Mouse (Mus musculus) large intestine, adult 2 months (tissue): ENCODE results near the gene 4933434E20Rik. TPM values are rescaled to one million over a fixed set of nuclear protein-coding genes. Genes with fewer than 3 reads are reported as not detected.

Source experiments
- DNase-seq: peaks from one replicate; pipeline ENCODE4 v3.0.0-alpha.2; 2012; ENCODE audit warnings: low read depth, low spot score
- WGBS: fragments of 180-500 bp; shearing (Covaris S2); methylation state at CpG from one replicate; pipeline ENCODE4 v1.1.7; 2018; 5-methylcytosine and 5-hydroxymethylcytosine counted together
- polyA plus RNA-seq: library from polyadenylated mRNA; depleted of rRNA; stranded (reverse); fragments of >200 nt; gene quantifications from 2 replicates; pipeline ENCODE4 v1.2.3, GENCODE M21; 2012; rRNA removed

4933434E20Rik gene
- 41.1 and 46.7 TPM in 2 replicates for polyA plus RNA-seq

GRCm38 (mm10) chr3:90051441-90052350 is at the start of gene 4933434E20Rik:
TSS of gene 4933434E20Rik (plus strand) at chr3:90051636.
- under 1% methylated on average over 43 of the region's 43 CpGs for WGBS
- no peak for DNase-seq

GRCm38 (mm10) chr3:90004091-90004796 is 47.2 kb upstream of the 4933434E20Rik start:
- DNase-seq, result no peak
- 24% methylated on average over 3 of the region's 3 CpGs for WGBS

- DNase-seq, result no peak
- WGBS, result 73% methylated on average over 2 of the region's 2 CpGs
Observed at GRCm38 (mm10) chr3:90010291-90010690, 41.1 kb upstream of the 4933434E20Rik start.

- 90% methylated on average over 4 of the region's 4 CpGs for WGBS
- no peak for DNase-seq
Observed at GRCm38 (mm10) chr3:90016626-90017025, 34.8 kb upstream of the 4933434E20Rik start.

- 92% methylated on average over 2 of the region's 2 CpGs for WGBS
- no peak for DNase-seq
Observed at GRCm38 (mm10) chr3:90034653-90035052, 16.8 kb upstream of the 4933434E20Rik start.

DNA sequence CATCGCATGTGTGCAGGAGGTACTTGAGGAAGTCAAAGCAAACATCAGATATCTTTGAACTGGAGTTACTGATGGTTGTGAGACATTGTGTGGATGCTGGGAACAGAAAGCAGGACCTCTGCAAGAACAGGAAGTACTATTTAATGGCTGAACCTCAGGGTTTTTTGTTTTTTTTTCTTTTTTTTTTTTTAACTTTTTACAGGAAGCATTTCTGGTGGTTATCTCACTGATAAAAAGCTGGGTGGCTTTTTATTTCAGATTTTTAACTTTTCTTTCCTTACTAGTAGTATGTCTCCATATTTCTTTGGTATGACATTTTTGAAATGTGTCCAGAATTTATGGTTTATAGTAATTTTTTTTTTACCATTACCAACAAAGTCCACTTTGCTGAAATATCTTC is 15.2 kb upstream of the 4933434E20Rik start:
- DNase-seq, result no peak
- WGBS, result 87% methylated on average over 1 of the region's 1 CpGs

- WGBS, result 37% methylated on average over 3 of the region's 3 CpGs
- DNase-seq, result no peak
Observed at GRCm38 (mm10) chr3:90049691-90050090, 1.7 kb upstream of the 4933434E20Rik start.

GRCm38 (mm10) chr3:90052351-90053241 is 1.2 kb downstream of the 4933434E20Rik start, which contains the start of gene Ubap2l:
TSS of gene Ubap2l (minus strand) at chr3:90052628.
- DNase-seq, result peak; percentile 90
- WGBS, result under 1% methylated on average over 81 of the region's 81 CpGs

DNA sequence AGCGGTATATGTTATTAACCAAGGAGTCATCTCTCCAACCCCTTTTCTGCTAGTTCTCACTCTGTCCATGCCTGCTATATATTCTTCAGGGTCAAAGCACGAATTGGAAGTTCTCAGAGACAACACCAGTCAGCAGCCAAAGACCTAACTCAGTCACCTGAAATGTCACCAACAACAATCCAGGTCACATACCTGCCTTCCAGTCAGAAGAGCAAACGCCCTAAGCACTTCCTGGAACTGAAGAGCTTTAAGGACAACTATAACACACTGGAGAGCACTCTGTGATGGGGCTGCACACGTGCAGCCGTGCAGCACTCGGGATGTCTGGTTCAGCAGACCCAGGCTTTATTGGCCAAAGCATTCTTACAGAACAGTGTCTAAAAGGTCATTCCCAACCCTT is 10.1 kb downstream of the 4933434E20Rik start:
- WGBS, result 83% methylated on average over 6 of the region's 6 CpGs

GRCm38 (mm10) chr3:90062539-90062938 is 11.1 kb downstream of the 4933434E20Rik start:
- DNase-seq, result no peak
- 55% methylated on average over 2 of the region's 2 CpGs for WGBS

More for the DNA sequence above, 10.1 kb downstream of the 4933434E20Rik start:
- no peak for DNase-seq

DNA sequence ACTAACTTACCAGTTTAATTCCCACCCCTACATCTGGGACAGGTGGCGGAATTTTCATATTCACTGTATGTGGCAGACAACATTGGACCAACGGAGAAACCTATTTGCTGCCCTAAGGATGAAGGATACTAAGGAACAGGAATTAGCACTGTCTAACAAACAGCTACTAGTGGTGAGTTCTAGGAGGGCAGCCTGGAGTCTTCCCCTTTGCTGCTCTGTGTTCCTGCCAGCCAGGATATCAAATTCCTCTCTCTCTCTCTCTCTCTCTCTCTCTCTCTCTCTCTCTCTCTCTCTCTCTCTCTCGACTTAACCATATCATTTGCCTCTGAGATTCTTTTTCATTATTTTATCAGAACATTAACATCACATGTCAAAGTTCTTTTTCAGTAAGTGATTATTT is 12.9 kb downstream of the 4933434E20Rik start:
- no peak for DNase-seq
- 79% methylated on average over 3 of the region's 3 CpGs for WGBS

GRCm38 (mm10) chr3:90065553-90065952 is 14.1 kb downstream of the 4933434E20Rik start:
- 27% methylated on average over 3 of the region's 3 CpGs for WGBS
- DNase-seq, result no peak

GRCm38 (mm10) chr3:90067851-90068250 is 16.4 kb downstream of the 4933434E20Rik start:
- DNase-seq, result no peak
- 78% methylated on average over 4 of the region's 4 CpGs for WGBS

GRCm38 (mm10) chr3:90069688-90070087 is 18.3 kb downstream of the 4933434E20Rik start:
- WGBS, result 58% methylated on average over 7 of the region's 7 CpGs
- DNase-seq, result no peak

GRCm38 (mm10) chr3:90072294-90072693 is 20.9 kb downstream of the 4933434E20Rik start, which contains the start of gene Tpm3:
TSS of gene Tpm3 (plus strand) at chr3:90072649.
- 61% methylated on average over 4 of the region's 4 CpGs for WGBS
- no peak for DNase-seq

- 29% methylated on average over 5 of the region's 5 CpGs for WGBS
- DNase-seq, result no peak
Observed at GRCm38 (mm10) chr3:90076921-90077716, 25.7 kb downstream of the 4933434E20Rik start.

DNA sequence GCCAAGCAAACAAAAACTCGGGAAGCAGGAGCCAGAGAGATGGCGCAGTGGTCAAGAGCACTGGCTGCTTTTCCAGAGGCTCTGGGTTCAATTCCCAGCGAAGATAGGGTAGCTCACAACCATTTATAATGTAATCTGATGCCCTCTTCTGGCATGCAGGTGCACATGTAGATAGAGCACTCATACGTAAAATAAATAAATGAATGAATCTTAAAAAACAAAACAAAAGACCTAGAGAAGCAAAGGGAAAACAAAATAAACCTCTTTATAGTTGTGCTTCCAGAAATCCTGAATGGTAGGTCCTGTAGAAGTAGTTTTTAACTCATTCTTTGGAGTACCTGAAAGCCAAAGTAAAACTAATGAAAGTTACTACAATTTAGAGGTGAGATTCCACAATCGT is 26.8 kb downstream of the 4933434E20Rik start:
- WGBS, result 42% methylated on average over 5 of the region's 5 CpGs
- no peak for DNase-seq

DNA sequence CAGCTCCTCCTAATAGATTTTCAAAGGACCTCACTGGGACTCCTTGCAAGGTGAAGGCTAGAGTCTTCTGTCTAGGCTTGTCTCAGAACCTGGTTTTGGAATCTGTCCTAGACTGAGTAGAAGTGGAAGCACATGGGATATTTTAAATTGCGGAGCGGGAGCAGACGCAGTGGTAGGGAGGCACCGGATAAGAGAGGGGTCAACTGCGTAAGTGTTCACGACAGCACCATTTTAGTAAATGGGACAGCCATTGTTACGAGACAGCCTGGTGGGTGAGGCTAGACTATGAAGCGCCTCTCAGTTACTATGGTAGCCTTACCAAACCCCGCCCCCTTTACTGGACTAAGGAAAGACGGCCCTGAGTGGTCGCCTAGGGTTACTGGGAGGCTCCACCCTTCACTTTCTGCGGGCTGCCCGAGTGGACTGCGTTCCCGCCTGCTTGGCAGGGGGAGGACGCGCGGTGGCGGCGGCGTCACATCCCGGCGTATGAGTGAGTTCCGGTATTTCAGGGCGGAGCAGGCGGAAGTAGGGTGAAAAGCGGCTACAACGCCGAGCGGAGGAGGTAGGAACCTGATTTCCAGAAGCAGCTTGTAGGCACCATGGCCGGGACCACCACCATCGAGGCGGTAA is 27.8 kb downstream of the 4933434E20Rik start:
- peak; percentile 87 for DNase-seq
- under 1% methylated on average over 33 of the region's 33 CpGs for WGBS
